Mouse (Mus musculus): ENCODE measurements around the gene Ern1. TPM values are rescaled to one million over a fixed set of nuclear protein-coding genes. Genes with fewer than 3 reads are reported as not detected.
A peak's percentile ranks its signal among the peaks of the same experiment; 100 is the strongest.

The Ern1 gene
- total RNA-seq, 2 experiments from 2014 or later = 12.1 to 12.4 TPM

DNA sequence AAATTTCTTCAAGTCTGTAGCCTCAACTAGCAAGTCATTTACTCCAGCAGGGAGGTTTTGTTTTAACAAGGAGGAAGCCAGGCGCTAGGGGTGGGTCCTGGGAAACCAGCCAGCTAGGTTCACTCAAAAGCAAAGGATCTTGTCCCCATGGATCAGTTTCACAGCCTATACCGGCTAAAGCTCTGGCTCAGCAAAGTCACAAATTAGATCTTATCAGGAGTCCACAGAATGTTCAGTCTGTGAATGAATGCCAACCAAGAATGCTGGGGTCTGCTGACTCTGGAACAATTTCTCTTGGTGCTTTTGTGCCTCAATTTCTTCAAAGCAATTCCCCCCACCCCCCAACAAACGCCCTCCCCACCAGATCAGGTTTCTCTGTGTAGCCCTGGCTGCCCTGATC, 98.0 kb downstream of the Ern1 start:
- DNase-seq = peak in 1 of 2 experiments; percentile 55

DNA sequence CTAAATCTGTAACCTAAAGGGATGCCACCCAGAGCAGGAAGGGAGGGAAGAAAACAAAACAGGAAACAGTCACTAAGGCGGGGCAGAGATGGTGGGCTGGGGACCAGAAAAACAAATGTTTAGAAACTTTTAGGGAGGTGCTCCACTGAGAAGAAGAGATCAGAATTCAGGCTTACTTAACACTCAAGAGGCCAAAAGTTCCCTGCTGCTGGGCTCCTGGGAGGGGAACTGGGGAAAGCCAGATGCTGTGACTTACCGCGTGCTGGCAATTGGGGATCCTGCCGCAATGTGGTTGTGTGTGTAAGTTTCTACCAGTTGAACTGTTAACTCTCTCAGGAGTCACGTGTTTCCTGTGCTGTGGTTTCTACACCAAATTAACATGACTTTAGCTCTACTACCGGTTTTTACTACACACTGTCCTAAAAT, 99.8 kb downstream of the Ern1 start, which contains the start of gene Icam2:
Gene Icam2, minus strand, starts transcription at position 285 of the 426 bp plus-strand sequence.
- peak; percentile 44 to 51 for DNase-seq

DNA sequence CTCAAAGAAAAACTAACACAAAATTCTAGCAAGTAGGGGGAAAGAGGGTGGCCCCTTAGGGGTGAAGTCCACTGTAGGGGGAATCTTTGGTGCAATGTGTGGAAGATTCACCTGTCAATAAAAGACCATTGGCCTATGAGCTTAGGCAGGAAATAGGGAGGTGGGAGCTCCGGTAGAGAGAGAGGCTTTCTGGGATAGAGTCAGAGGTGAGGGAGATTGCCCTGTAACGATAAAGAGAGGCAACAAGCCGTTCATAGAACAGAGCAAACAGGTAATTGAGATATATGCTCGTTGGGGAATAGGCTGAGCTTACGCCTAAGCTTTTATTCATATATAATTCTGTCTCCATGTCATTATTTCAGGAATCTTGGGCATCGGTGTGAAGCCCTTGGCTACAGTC, 100.6 kb downstream of the Ern1 start:
- no peak for DNase-seq

DNA sequence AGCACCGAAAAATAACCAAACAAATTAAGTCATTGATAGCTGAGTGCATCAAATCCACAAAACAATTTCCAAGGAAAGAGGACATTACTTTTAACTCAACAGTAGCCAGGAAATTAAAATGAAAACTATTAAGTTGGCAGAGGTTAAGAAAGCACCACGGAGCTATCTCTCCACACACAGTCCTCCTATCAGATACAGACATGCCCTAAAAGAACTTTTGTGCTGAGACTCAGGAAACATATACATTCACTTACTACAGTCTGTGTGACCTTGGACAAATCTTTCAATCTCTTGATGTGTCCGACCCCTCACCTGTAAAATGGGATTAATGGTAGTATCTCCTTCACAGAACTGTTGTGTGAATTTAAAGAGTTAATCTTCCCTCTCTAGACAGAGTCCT, 101.2 kb downstream of the Ern1 start:
- DNase-seq = no peak

DNA sequence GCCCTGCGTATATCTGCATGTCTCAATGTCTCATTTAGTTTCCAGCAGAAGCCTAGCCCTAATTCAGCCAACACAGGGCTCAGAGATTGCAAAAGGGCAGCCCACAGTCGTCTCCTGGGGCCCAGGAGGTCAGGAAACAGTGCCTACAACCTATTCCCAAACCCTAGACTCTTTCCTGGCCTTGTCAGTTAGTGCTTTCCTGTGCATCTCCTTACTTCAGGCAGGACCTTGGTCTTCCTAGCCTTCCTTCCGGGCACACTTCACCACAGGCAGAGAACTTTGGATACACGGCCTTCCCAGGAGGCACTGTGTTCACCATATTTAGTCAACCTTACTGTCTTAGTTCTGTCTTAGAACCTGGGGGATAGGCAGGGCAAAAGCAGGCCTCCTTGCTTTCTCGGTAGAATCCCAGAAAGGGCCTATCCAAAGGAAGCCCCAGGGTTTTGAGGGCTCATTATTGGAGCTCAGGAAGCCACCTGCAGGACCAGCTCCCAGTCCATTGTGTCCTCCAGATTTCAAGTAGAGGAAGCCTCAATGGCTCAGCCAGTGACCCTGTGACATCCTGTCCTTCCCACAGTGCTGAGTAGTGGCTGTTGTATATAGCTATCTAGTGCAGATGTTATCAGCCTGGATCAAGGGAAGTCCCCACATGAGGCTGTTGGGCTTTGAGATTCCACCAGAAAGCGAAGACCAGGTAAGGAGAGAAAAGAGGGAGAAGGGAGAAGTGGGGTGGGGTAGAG, 104.4 kb downstream of the Ern1 start:
- peak in 1 of 2 experiments; percentile 49 for DNase-seq

DNA sequence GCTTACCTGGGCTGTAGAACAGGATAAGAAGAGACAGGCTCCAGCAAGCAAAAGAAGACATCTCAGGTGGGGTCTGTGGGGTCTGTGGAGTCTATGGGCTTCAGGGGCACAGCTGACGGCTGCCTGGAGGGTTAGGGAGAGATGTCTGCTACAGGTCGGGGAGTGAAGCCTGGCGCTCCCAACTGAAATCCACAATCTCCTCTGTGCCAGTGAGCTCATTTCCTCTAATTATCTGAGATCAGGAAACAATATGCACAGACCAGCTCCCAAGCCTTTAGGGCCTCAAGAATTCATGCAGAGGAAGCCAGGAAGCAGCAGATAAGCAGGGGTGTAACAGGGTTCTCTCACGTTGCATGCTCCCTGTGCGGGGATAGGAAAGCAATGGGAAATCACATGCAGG, 105.2 kb downstream of the Ern1 start:
- DNase-seq = peak; percentile 58 to 84

DNA sequence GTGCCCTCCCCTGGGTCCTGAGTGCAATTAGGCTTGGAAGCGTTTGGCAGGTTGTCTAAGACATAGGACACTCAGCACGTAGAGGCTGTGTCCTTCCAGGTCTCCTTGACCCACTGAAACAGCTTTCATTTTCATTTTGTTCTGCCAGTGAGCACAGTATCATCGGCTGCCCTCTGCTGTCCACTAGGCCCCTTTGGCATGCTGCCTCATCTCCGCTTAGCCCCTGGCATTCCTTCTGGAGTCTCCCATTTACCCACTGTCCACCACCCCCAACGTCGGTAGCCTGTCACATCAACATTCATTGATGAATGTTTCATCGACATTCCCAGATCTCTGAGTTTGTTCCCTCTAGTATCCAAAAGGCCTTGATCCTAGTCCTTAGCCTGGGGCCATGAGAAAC, 105.8 kb downstream of the Ern1 start:
- peak; percentile 58 to 69 for DNase-seq

DNA sequence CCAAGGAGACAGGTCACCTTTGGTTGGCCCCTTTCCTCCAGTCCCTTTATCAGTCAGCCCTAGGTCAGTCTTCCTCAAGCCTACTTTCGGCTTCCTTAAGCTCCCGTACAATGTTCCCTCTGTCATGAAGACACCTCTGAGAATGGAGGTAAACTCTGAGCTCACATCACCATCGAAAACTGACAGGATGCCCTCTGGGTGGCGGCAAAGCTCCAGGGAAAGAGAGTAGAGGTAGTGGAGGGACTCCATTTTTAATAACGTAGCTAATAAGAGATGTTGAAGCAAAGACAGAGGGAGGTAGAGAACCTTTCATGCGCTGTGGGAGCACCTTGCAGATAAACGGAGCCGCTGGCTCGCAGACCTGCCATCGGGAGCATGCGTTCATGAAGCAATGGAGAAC, 106.6 kb downstream of the Ern1 start:
- no peak for DNase-seq

DNA sequence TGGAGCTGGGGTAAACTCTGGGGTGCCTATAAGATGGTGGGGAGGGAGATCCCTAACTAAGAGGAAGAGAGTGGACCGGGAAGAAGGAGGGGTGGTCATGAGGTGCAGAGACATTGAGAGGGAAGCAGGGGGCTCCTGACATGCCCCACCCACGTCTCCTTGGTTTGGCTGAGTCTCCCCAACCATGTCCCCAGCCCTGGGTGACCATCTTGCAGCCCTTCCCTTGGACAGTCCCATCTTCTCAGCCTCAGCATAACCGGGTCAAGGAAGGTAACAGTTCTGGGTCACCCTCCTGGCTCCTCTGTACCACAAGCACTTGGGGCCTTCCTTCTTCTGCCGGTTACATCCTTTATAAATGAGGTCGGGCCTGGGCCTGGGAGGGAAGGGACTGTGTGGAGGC, 112.7 kb downstream of the Ern1 start:
- no peak for DNase-seq

DNA sequence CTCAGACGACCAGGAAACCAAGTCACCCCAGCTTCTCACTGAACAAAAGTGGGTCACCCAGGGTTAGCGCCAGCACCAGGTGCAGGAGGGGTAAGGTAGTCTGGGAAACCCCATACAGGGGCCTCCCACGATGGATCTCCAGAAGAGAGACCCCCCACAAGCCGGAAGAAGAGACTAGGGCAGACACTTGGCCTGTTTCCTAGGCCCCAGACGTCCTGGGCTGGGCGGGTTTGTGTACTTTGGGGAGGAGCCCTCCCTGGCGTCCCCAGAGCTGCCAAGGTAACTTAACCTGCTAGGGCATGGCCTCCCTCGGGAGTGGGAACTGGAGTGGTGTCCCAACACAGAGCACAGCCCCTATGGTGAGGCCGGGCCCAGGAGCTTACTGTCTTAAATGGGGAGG, 113.1 kb downstream of the Ern1 start:
- no peak for DNase-seq

DNA sequence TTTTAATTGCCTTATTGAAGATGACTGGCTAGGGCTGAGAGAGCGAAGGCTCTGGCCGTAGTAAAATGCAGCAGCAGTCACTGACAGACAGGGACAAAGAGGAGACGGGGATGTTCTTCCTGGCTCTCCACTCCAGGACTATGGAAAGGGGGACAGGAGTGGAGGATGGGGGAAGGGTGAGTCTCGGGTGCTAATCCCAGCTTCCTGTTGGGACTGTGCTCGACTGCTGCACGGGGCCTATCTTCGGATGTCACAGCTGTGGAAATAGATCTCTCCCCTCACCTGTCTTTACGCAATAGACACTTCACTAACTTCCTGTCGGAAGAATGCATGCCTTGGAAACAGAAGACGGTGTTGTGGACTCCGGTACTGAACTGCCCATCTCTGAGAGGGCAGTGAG, 113.7 kb downstream of the Ern1 start:
- DNase-seq = no peak

DNA sequence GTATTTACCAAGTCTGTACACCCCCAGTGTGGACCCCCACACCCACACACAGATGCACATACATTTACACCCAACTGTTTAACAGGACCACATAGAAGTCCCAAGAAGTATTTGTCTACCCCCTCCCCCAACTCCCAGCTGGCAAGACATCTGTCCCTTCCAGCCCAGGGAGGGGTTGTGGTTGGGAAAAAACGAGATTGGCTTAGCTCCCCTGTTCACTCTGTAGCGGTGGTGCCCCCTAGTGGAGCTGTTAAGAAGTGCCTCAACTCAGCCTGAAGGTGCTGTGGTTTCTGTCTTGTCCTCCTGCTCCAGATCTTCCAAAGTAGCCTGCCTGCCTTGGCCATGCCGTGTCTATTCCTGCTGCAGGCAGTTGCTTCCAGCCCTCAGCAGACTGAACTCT, 121.3 kb downstream of the Ern1 start:
- DNase-seq = peak; percentile 71 to 93

DNA sequence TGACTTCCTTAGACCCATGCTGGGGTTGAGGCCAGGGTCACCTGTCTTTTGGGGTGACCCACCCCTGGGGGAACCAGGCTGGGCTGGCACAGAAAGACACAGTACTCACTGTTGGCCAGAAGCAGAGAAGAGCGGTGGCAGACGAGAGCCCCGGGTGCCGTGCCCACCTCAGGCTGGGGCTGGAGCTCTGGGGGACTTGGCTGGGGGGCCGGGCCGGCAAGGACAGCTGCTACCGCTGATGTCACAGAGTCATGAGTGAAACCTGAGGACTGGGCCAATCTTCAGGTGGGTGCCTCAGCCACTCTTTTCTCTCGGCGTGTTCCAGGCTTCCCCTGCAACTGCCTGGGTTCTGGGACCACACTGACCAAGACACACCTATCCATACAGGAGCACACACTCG, 122.3 kb downstream of the Ern1 start, which contains the start of gene Prr29:
Gene Prr29, plus strand, starts transcription at position 107 of the 400 bp plus-strand sequence.
- DNase-seq = no peak

DNA sequence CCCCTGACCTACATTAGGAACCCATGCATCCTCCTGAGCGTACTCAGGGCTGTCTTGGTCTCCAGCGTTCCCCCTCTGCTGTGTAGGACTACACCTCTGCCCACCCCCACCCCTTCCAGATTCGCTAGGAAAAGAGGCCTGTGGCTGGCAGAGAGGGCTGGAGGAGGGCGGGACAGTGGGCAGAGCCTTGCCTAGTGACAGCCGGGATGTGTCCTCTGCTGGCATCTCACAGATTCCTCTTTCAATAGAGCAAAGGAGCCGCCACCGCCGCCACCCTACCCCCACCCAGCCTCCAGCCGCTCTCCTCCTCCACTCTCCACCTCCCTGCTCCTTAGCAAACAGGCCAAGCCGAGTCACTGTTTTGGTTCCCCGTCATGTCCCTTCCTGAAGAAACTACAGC, 122.9 kb downstream of the Ern1 start:
- peak; percentile 49 to 54 for DNase-seq

DNA sequence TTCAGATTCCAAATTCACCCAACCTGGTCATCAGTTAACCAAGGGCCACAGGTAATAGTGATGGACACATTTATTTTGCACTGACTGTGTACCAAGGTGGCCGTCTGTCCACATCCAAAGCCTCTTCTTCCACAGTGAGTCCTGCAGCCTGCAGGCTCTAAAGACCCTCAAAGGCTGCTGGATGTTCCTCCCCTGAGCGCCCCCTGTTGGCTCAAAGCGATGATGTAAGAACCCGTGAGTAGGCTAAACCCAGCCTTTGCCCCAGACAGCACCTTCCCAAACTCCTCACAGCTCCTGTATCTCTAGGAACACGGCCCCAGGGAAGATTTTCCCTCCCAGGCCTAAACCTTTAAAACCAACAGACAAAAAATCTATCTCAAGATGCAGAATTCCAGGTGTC, 128.3 kb downstream of the Ern1 start:
- DNase-seq = no peak

DNA sequence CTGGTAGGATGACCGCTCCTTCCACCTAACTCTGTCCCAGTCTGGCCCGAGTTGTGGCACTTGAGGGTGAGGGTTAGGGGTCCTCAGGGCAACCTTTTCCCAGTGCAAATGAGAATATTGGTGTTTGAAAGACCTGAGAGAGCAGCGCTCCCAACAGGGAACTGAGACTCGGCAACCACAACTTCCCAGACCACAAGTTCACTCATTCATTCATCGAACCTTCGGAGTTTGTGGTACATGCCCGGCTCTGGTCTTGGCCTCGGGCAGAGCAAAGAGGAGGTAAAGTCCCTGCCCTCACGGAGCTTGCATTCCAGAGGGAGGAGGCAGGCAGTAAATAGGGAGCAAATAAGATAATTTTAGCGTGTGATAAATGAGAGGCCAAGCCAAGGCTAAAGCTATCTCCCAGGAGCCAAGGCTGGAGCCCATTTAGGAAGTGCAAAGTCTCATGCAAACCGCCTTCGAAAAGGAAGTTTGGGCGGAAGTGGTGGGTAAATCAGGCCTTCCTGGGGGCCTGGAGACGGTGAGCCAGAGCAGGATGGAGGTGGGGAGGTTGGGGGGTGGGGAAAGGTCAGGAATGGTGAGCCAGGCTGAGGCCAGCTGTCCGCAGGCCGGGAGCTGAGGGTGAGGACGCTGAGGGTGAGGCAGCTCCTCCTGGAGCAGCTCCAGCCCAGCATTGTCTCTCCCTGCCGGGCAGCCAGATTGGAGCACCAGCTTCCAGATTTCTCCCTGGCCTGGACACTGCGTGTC, 132.1 kb downstream of the Ern1 start:
- peak in 1 of 2 experiments; percentile 49 for DNase-seq

DNA sequence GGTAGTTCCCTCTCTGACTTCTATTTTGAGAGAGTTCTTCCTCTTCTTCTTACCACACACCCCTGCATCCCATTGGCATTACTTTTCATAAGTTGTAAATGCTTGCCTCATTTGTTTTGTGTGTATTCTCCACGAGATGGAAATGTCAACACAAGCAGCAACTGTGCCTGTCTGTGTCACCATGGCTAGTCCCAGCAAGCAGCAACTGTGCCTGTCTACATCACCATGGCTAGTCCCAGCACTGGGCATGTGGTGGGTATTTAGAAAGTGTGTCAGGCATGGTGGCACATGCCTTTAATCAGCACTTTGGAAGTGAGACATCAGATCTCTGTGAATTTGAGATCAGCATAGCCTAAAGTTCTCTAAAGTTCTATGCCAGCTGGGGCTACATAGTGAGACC, 133.5 kb downstream of the Ern1 start:
- no peak for DNase-seq

DNA sequence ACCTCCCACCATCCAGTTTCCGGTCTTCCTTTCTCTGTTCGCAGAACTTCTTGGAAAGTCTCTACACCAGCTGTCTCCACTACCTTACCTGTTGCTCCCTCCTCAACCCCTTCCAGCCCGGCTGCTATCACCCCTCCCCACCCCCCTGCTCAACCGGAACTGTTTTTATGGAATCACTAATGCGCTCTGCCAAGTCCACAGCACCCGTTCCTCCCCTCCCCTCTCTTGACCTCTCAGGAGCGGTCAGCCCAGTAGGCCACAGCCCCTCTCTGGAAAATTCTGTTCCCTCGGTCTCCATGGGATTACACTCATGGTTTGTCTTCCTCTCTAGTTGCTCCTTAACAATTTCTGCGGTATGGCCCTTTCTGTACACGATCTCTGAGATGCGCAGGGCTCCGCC, 134.5 kb downstream of the Ern1 start, which contains the start of gene Scn4a:
Gene Scn4a, minus strand, starts transcription at position 101 of the 400 bp plus-strand sequence.
- no peak for DNase-seq

DNA sequence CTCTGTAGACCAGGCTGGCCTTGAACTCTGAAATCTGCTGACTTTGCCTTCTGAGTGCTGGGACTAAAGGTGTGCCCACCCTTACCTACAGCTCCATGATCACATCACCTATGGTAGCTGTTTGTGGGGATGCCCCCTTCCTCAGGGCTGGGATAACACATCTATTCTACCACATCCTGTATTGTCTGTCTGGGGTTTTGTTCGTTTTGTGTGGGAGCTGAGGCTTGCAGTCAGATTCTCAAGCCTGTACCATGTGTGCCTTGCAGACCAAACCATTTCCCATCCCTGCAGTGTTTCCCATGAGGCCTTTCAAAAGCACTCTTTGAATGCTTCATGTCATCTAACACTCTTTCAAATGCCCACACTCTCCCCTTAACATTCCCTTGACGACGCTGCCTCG, 135.7 kb downstream of the Ern1 start:
- DNase-seq = no peak

DNA sequence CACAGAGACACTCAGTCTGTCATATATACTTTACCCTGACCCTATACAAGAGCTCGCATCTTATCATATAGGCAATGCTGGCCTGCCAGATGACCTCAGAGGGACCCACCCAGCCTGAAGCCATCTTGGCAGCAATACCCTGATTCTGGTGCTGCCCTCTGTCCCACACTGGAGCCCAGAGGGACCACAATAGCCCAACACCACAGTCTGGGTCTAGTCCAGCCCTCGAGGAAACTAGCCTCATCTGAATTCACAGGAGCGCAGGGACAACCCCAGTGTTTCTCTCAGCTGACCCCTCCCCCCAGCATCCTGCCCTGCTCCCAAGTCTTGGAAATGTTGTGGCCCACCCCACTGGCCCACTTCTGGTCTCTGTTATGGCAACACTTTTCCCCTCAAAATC, 136.4 kb downstream of the Ern1 start:
- DNase-seq = no peak

DNA sequence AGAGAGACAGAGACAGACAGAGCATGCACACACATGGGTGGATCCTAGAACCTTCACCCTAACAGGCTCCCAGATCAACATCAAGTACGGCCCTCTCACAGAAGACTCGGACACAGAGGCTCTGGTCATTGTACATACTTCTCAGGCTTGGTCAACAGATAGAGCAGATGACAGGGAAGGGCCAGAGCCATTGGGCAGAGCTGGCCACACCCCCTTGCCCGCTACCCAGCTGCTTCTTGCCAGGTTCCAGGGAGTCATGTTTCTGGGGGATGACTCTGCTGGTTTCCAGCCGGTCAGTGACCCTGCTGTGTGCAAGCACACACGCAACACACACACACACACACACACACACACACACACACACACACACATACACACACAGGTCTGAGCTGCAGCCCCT, 136.8 kb downstream of the Ern1 start:
- DNase-seq = no peak

DNA sequence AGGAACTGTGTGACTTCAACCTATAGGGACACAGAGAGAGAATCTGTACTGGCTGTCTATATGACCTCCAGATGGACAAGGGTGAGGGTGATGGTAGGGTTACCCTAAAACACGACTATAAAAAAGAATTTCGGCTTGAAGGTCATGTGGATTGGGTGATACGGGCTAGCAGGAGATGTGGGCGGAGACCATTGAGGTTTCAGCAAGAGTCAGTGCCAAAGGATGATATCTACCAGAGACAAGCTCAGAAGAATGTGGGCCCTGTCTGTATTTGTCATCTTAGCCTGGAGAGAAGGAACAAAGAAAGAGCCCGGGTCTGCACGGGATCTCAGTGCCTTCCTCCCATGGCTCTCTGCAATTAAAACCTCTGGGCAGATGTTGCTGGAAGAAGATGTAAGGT, 137.9 kb downstream of the Ern1 start:
- no peak for DNase-seq

DNA sequence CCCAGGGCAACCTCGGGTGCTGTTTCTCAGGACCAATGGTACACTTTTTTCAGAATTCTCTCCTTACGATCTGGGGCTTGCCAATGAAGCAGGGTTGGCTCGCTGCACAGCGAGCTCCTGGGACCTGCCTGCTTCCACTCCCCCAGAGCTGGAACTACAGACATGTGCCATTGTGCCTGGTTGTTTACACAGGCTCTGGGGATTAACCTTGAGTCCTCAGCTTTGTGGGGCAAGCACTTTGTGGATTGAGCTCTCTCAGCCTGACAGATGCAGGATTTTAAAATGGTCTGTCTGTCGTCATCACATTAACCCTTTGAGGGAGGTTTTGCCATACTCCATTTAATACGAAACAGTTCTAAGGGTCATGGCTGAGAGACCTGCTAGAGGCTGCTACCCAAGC, 142.7 kb downstream of the Ern1 start:
- no peak for DNase-seq

Data from heart, adult 18-20 months (tissue).